Mouse (Mus musculus) bone marrow, adult 2 months (tissue): ENCODE data around the gene Chm.

ENCODE experiments used
- CTCF ChIP-seq: fragments of 200-500 bp; IDR thresholded peaks from 2 replicates; pipeline ENCODE4 v1.5.1; 2011; ENCODE audit warnings: low read length, control low read depth; ENCODE audit not compliant: control insufficient read depth, insufficient read depth
- POLR2A ChIP-seq: fragments of 200-500 bp; IDR thresholded peaks from 2 replicates; pipeline ENCODE4 v1.6.1; 2011; ENCODE audit warnings: low read depth, mild to moderate bottlenecking, control low read depth, low read length, borderline replicate concordance; ENCODE audit not compliant: control insufficient read depth

DNA sequence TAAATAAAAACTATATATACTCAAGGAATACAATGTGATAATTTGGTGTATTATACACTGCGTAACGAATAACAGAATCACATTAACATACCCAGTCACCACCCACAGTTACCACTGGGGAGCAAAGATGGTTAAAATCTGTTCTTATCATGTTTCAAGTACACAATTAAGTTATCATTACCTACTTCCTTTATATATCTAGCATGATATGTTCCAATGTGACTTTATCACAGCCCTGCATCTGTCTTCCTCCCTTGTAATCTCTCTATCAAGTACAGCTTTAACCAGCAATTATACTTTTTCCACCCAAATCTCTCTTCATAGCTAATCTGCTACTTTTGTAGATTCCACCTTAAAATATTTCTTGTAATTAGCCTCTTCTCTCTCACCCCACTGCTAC lies 109.3 kb downstream of the Chm start:
- no peak for TF ChIP-seq CTCF
- TF ChIP-seq POLR2A = no peak
